Mouse (Mus musculus) large intestine, adult 2 months (tissue): ENCODE results near the gene Smpdl3b. TPM values are rescaled to one million over a fixed set of nuclear protein-coding genes. Genes with fewer than 3 reads are reported as not detected.
"Not testable (repeated sequence)": the region's sequence is repeated elsewhere in the genome, so short reads cannot be mapped to it uniquely, and the experiment has no call there.

Source experiments
- DNase-seq: peaks from one replicate; pipeline ENCODE4 v3.0.0-alpha.2; 2012; ENCODE audit warnings: low read depth, low spot score
- WGBS: fragments of 180-500 bp; shearing (Covaris S2); methylation state at CpG from one replicate; pipeline ENCODE4 v1.1.7; 2018; 5-methylcytosine and 5-hydroxymethylcytosine counted together
- polyA plus RNA-seq: library from polyadenylated mRNA; depleted of rRNA; stranded (reverse); fragments of >200 nt; gene quantifications from 2 replicates; pipeline ENCODE4 v1.2.3, GENCODE M21; 2012

The Smpdl3b gene
- polyA plus RNA-seq, 1 experiment: 29.3 TPM

GRCm38 (mm10) chr4:132785228-132785627 is 28.2 kb upstream of the Smpdl3b start:
- WGBS: 90% methylated on average over 13 of the region's 13 CpGs

GRCm38 (mm10) chr4:132783732-132784131 is 26.7 kb upstream of the Smpdl3b start:
- WGBS: 68% methylated on average over 2 of the region's 2 CpGs
- no peak for DNase-seq

More at GRCm38 (mm10) chr4:132785228-132785627, 28.2 kb upstream of the Smpdl3b start:
- DNase-seq: no peak

- WGBS: 39% methylated on average over 4 of the region's 4 CpGs
- peak; percentile 61 for DNase-seq
Measured at GRCm38 (mm10) chr4:132780288-132780687, 23.2 kb upstream of the Smpdl3b start.

- WGBS: 92% methylated on average over 6 of the region's 6 CpGs
Measured at GRCm38 (mm10) chr4:132778562-132779201, 21.6 kb upstream of the Smpdl3b start.

GRCm38 (mm10) chr4:132776764-132777163 is 19.7 kb upstream of the Smpdl3b start:
- DNase-seq: no peak
- WGBS: 77% methylated on average over 5 of the region's 5 CpGs

More at GRCm38 (mm10) chr4:132778562-132779201, 21.6 kb upstream of the Smpdl3b start:
- no peak for DNase-seq

GRCm38 (mm10) chr4:132774905-132775304 is 17.9 kb upstream of the Smpdl3b start:
- DNase-seq: no peak
- 76% methylated on average over 3 of the region's 3 CpGs for WGBS

- DNase-seq: no peak
- WGBS: 85% methylated on average over 9 of the region's 9 CpGs
Measured at GRCm38 (mm10) chr4:132771776-132772175, 14.7 kb upstream of the Smpdl3b start.

- WGBS: under 1% methylated on average over 69 of the region's 71 CpGs
- peak; percentile 100 for DNase-seq
Measured at GRCm38 (mm10) chr4:132767914-132768876, 11.1 kb upstream of the Smpdl3b start, which contains the start of gene Rpa2. Gene Rpa2, plus strand, starts transcription at chr4:132768332.

- 86% methylated on average over 3 of the region's 3 CpGs for WGBS
- DNase-seq: not testable (repeated sequence)
Measured at GRCm38 (mm10) chr4:132763125-132763524, 6.1 kb upstream of the Smpdl3b start.

- DNase-seq: no peak
- 54% methylated on average over 6 of the region's 6 CpGs for WGBS
Measured at GRCm38 (mm10) chr4:132762602-132763001, 5.5 kb upstream of the Smpdl3b start.

GRCm38 (mm10) chr4:132760296-132760695 is 3.2 kb upstream of the Smpdl3b start:
- WGBS: 20% methylated on average over 3 of the region's 3 CpGs
- DNase-seq: no peak

- DNase-seq: no peak
- 72% methylated on average over 7 of the region's 7 CpGs for WGBS
Measured at GRCm38 (mm10) chr4:132757633-132758351, 740 bp upstream of the Smpdl3b start.

GRCm38 (mm10) chr4:132752992-132753391 is 4.1 kb downstream of the Smpdl3b start:
- DNase-seq: no peak
- WGBS: 77% methylated on average over 6 of the region's 6 CpGs

GRCm38 (mm10) chr4:132749258-132749982 is 7.6 kb downstream of the Smpdl3b start:
- DNase-seq: no peak
- 65% methylated on average over 6 of the region's 6 CpGs for WGBS

- 70% methylated on average over 4 of the region's 4 CpGs for WGBS
- no peak for DNase-seq
Measured at GRCm38 (mm10) chr4:132748778-132749177, 8.3 kb downstream of the Smpdl3b start.

- WGBS: 20% methylated on average over 9 of the region's 9 CpGs
- DNase-seq: peak; percentile 65
Measured at GRCm38 (mm10) chr4:132747664-132748259, 9.3 kb downstream of the Smpdl3b start.

- 84% methylated on average over 9 of the region's 9 CpGs for WGBS
Measured at GRCm38 (mm10) chr4:132746911-132747517, 10.0 kb downstream of the Smpdl3b start.

More at GRCm38 (mm10) chr4:132746911-132747517, 10.0 kb downstream of the Smpdl3b start:
- DNase-seq: no peak
